Mouse (Mus musculus) intestine, embryonic 14.5 days (tissue): ENCODE results near the gene Slc23a4. TPM values are rescaled to one million over a fixed set of nuclear protein-coding genes. Genes with fewer than 3 reads are reported as not detected.

Source experiments
- ATAC-seq: fragments of 200-750 bp; cut with Nextera tagmentation; replicated peaks from 2 replicates; pipeline ENCODE4 v1.8.0; 2017; ENCODE audit warnings: low read depth, moderate number of reproducible peaks, moderate TSS enrichment, moderate library complexity; ENCODE audit not compliant: low FRiP score, low TSS enrichment
- DNase-seq: peaks from one replicate; pipeline ENCODE4 v3.0.0-alpha.2; 2018; ENCODE audit warnings: low spot score
- H3K27ac ChIP-seq: fragments of 300-500 bp; sonication (generic); 2 replicates; pipeline ENCODE4 v1.5.1; 2014; ENCODE audit warnings: low read depth, mild to moderate bottlenecking, control low read depth
- H3K27me3 ChIP-seq: fragments of 300-500 bp; sonication (generic); replicated peaks from 2 replicates; pipeline ENCODE4 v1.6.1; 2014; ENCODE audit warnings: low read length, control low read depth; ENCODE audit not compliant: control insufficient read depth, insufficient read depth
- H3K36me3 ChIP-seq: fragments of 300-500 bp; sonication (generic); 2 replicates; pipeline ENCODE4 v1.6.1; 2014; ENCODE audit warnings: low read length, control low read depth; ENCODE audit not compliant: control insufficient read depth, insufficient read depth
- H3K4me1 ChIP-seq: fragments of 300-500 bp; sonication (generic); replicated peaks from 2 replicates; pipeline ENCODE4 v1.6.1; 2014; ENCODE audit warnings: low read length, control low read depth, mixed read lengths; ENCODE audit not compliant: control insufficient read depth, insufficient read depth
- H3K4me2 ChIP-seq: fragments of 300-500 bp; sonication (generic); 2 replicates; pipeline ENCODE4 v1.6.1; 2014; ENCODE audit warnings: low read length
- H3K4me3 ChIP-seq: fragments of 300-500 bp; sonication (generic); 2 replicates; pipeline ENCODE4 v1.5.1; 2014; ENCODE audit warnings: low read depth, low read length, control low read depth, mixed read lengths
- H3K9ac ChIP-seq: fragments of 300-500 bp; sonication (generic); 2 replicates; pipeline ENCODE4 v1.6.1; 2014; ENCODE audit warnings: mild to moderate bottlenecking, low read length
- H3K9me3 ChIP-seq: fragments of 300-500 bp; sonication (generic); 2 replicates; pipeline ENCODE4 v1.6.1; 2016; ENCODE audit warnings: low read length, control low read depth; ENCODE audit not compliant: control insufficient read depth
- WGBS: fragments of 180-500 bp; shearing (Covaris S2); extraction: QIAGEN DNeasy Blood & Tissue Kit; methylation state at CpG from one replicate; pipeline ENCODE4 v1.1.7; 2014; 5-methylcytosine and 5-hydroxymethylcytosine counted together
- polyA plus RNA-seq: library from polyadenylated mRNA; unstranded; fragments of >200 nt; fragmentation: Nextera tagmentation; extraction: Ambion mirVana; gene quantifications from 2 replicates; pipeline ENCODE4 v1.2.1, GENCODE M21; 2014

The Slc23a4 gene
- polyA plus RNA-seq, 1 experiment from 2014 or later = 6.3 TPM

GRCm38 (mm10) chr6:35010705-35011104, 22.5 kb upstream of the Slc23a4 start:
- no peaks in the 10 kb centered on the region for H3K27me3 ChIP-seq
- ATAC-seq = no peak
- H3K9me3 ChIP-seq = no peaks in the 10 kb centered on the region
- H3K27ac ChIP-seq = no peak overlapping the region
- H3K36me3 ChIP-seq = no peaks in the 10 kb centered on the region
- H3K4me1 ChIP-seq = no peaks in the 10 kb centered on the region
- no peak overlapping the region for H3K9ac ChIP-seq
- no peak overlapping the region for H3K4me3 ChIP-seq
- 97% methylated on average over 5 of the region's 5 CpGs for WGBS
- H3K4me2 ChIP-seq = no peak overlapping the region
- no peak for DNase-seq

GRCm38 (mm10) chr6:35002261-35002669, 14.1 kb upstream of the Slc23a4 start:
- 88% methylated on average over 18 of the region's 18 CpGs for WGBS
- Histone ChIP-seq H3K9me3 (no peaks in the 10 kb centered on the region), H3K9ac (no peak overlapping the region), H3K4me3 (no peak overlapping the region), H3K36me3 (no peaks in the 10 kb centered on the region), H3K27me3 (no peaks in the 10 kb centered on the region), H3K4me2 (no peak overlapping the region), H3K4me1 (no peaks in the 10 kb centered on the region), H3K27ac (no peak overlapping the region)
- ATAC-seq (no peak), DNase-seq (no peak)

- Histone ChIP-seq H3K27ac (no peak overlapping the region), H3K9me3 (no peaks in the 10 kb centered on the region), H3K9ac (no peak overlapping the region), H3K4me3 (no peak overlapping the region), H3K4me2 (no peak overlapping the region), H3K27me3 (no peaks in the 10 kb centered on the region), H3K36me3 (no peaks in the 10 kb centered on the region), H3K4me1 (no peaks in the 10 kb centered on the region)
- no peak for DNase-seq
- 15% methylated on average over 4 of the region's 4 CpGs for WGBS
- ATAC-seq = no peak
These were observed 10.9 kb upstream of the Slc23a4 start for GRCm38 (mm10) chr6:34999101-34999500.

- Histone ChIP-seq H3K27me3 (no peaks in the 10 kb centered on the region), H3K4me3 (no peak overlapping the region), H3K4me1 (no peaks in the 10 kb centered on the region), H3K27ac (no peak overlapping the region), H3K36me3 (no peaks in the 10 kb centered on the region), H3K4me2 (no peak overlapping the region), H3K9ac (no peak overlapping the region), H3K9me3 (no peaks in the 10 kb centered on the region)
- 74% methylated on average over 4 of the region's 4 CpGs for WGBS
- no peak for DNase-seq
- ATAC-seq = no peak
These were observed 8.3 kb upstream of the Slc23a4 start for GRCm38 (mm10) chr6:34996496-34996895.

DNA sequence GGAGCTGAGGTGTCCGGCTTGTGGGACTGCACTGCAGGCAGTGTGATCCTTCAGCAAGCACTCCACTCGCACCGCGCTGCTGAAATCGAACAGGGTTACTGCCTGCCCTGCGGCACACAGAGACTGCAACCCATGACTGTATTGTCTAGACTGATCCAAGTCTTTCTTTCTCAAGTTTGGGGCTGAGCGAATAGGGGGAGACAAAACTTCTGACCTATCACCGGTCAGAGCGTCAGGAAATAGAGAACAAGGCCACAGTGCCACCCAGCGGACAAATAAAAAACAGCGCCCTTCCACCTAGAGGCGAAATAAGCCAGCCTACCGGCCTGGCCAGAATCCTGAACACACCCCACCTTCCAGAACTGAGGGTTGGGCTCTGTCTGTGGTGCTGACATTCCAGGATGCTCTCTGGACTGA, 7.1 kb upstream of the Slc23a4 start:
- WGBS = 8% methylated on average over 13 of the region's 13 CpGs
- no peaks in the 10 kb centered on the region for H3K9me3 ChIP-seq
- no peaks in the 10 kb centered on the region for H3K27me3 ChIP-seq
- H3K4me2 ChIP-seq = peak overlapping the region; percentile 48
- DNase-seq (peak; percentile 97), ATAC-seq (peak; percentile 77)
- no peaks in the 10 kb centered on the region for H3K4me1 ChIP-seq
- H3K4me3 ChIP-seq = 0 out of 2 replicates have a peak overlapping the region, but pooled peaks have one; percentile 10
- H3K9ac ChIP-seq = no peak overlapping the region
- H3K36me3 ChIP-seq = no peaks in the 10 kb centered on the region
- no peak overlapping the region for H3K27ac ChIP-seq

DNA sequence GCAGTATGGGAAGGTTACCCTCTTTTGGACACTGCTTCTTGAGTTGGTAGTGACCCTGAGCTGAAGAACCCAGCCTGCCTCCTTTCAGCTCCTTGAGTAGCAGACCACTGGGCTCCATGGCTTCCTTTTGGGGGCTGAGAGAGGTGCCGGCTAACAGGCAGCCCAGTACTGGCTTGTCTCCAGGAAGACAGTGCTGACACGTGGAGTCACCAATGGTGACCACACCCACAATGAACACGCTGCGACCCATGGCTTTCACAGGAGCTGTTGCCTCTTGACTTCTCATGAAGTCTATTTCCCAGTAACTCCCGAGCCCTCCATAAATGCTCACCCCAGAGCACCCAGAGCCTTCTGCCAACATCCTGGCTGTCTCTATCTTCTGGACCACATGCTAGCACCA, 6.5 kb upstream of the Slc23a4 start:
- no peak overlapping the region for H3K9ac ChIP-seq
- H3K36me3 ChIP-seq = no peaks in the 10 kb centered on the region
- WGBS = 61% methylated on average over 5 of the region's 5 CpGs
- no peak overlapping the region for H3K4me3 ChIP-seq
- no peaks in the 10 kb centered on the region for H3K27me3 ChIP-seq
- peak overlapping the region; percentile 48 for H3K4me2 ChIP-seq
- no peak overlapping the region for H3K27ac ChIP-seq
- no peaks in the 10 kb centered on the region for H3K9me3 ChIP-seq
- no peaks in the 10 kb centered on the region for H3K4me1 ChIP-seq
- no peak for DNase-seq
- ATAC-seq = no peak

DNA sequence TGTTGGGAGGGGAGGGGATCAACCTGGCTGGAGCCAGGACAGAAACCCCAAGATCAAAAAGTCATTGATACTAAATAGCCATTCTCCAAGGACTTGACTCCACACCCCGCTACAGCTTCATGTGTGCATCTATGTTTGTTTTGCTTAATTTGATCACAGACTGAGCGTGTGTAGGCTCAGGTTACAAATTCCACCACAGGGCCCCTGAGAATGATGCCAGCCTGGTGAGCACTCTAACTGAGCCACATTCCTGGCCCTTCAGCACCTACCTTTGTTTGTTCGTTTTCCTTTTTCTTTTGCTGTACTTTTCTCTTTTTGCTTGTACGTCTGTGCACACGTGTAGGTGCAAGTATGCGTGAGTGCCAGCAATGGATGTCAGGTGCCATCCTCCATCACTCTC, 1.1 kb upstream of the Slc23a4 start:
- H3K36me3 ChIP-seq = no peaks in the 10 kb centered on the region
- DNase-seq (no peak), ATAC-seq (no peak)
- H3K4me1 ChIP-seq = peaks cover 5% of the 10 kb centered on the region; the same call in 1 of the 2 replicates
- 69% methylated on average over 6 of the region's 6 CpGs for WGBS
- H3K4me3 ChIP-seq = no peak overlapping the region
- H3K9ac ChIP-seq = no peak overlapping the region
- H3K9me3 ChIP-seq = no peaks in the 10 kb centered on the region
- H3K27ac ChIP-seq = no peak overlapping the region
- H3K27me3 ChIP-seq = no peaks in the 10 kb centered on the region
- H3K4me2 ChIP-seq = no peak overlapping the region

DNA sequence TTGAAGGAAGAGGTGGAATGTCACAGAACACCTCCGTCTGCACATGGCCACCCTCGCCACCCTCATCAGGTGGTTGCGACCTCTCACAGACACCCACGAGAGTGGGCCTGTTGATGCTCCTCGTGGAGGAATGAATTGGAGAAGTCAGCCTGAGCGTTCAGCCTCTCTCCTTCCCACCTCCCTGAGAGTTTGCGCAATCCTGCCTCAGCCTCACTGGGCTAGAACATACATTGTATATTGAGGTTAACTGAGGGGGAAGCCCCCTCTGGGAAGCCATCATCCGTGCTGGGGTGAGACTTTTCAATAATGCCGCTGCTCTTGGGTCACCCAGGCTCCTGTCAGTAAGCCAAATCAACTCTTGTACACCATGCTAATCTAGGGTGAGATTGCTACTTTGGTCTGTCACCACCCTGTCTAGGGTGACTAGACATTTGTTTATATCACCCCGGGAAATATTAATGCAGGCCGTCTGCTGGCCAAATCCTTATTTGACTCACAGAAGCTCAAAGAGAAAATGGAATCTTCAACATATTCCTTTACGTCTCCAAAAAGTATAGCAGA, 1.0 kb downstream of the Slc23a4 start:
- ATAC-seq = no peak
- Histone ChIP-seq H3K4me2 (peak overlapping the region; percentile 39; the same call in 1 of the 2 replicates), H3K9me3 (no peaks in the 10 kb centered on the region), H3K36me3 (no peaks in the 10 kb centered on the region), H3K9ac (no peak overlapping the region), H3K4me3 (no peak overlapping the region), H3K27me3 (no peaks in the 10 kb centered on the region), H3K4me1 (peaks cover 5% of the 10 kb centered on the region; the same call in 1 of the 2 replicates), H3K27ac (no peak overlapping the region)
- no peak for DNase-seq
- WGBS = 87% methylated on average over 12 of the region's 12 CpGs

DNA sequence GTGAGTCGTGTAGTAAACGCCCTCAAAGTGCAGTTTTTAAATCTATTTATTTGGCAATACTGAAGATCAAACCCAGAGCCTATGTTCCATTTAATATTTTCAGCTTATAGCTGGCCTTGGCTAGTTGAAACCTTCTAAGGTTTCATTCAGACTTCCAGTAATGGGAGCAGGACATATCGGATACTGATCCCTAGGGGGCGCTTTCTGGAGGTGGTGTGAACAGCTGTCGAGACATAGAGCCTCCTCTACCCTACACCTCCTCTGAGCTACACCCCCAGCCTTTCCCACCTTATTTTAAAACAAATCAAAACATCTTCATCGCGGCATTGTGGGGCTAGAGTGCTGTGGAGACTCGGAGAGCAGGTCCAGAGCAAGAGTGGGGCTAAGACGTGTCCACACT, 7.5 kb downstream of the Slc23a4 start:
- H3K27me3 ChIP-seq = no peaks in the 10 kb centered on the region
- no peak overlapping the region for H3K4me2 ChIP-seq
- no peak overlapping the region for H3K9ac ChIP-seq
- H3K36me3 ChIP-seq = no peaks in the 10 kb centered on the region
- ATAC-seq (no peak), DNase-seq (no peak)
- 64% methylated on average over 9 of the region's 9 CpGs for WGBS
- H3K9me3 ChIP-seq = no peaks in the 10 kb centered on the region
- no peak overlapping the region for H3K27ac ChIP-seq
- H3K4me1 ChIP-seq = no peaks in the 10 kb centered on the region
- no peak overlapping the region for H3K4me3 ChIP-seq
